Mouse (Mus musculus): ENCODE results near the gene Rpl10l. TPM values are rescaled to one million over a fixed set of nuclear protein-coding genes. Genes with fewer than 3 reads are reported as not detected.

Gene Rpl10l
- total RNA-seq (2021): not detected
- polyA plus RNA-seq (2012; rRNA removed): not detected in 2 replicates
- long read RNA-seq: 0 reads

- no peak for DNase-seq
These were observed at the start of gene Rpl10l for GRCm38 (mm10) chr12:66283991-66284622. Gene Rpl10l, minus strand, starts transcription at chr12:66284401.

DNA sequence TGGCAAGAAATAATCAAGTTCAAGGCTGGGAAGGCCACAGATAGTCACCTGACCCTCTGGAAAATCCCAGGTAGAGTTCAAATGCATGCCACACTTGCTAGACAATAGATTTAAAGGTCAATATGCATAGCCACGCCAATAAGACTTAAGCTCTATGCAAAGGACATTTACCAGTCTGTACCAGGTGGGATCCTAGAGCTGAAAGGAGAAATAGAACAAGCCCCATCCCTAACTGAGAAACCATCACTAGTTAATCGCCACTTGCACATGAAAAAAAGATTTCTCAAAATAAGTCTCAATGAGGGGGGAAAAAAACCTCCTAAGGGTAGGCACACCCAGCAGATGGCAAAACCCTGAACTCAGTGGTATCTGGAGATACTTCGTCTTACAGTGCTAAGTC is 8.3 kb downstream of the Rpl10l start:
- DNase-seq: no peak

- DNase-seq: no peak
These were observed 38.6 kb downstream of the Rpl10l start for GRCm38 (mm10) chr12:66245461-66246099.

GRCm38 (mm10) chr12:66234158-66234557 is 50.0 kb downstream of the Rpl10l start:
- DNase-seq: no peak
